Mouse (Mus musculus): Measurements from ENCODE around the gene Fcer2a.

The Fcer2a gene

DNA sequence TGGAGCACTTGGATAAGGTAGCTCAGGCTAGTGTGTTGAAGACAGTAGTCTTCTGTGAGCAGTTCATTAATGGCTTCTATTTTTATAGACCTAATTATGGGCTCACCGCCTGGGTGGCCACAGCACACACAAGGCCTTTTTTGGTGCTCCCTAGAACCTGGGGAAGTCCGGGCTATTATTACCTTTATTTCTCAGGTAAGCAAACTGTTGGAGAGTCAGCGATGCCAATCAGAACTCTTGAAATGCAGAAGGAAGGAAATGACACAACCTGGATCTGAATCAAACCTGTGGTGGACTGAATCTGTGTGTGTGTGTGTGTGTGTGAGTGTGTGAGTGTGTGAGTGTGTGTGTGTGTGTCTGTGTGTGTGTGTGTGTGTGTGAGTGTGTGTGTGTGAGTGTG lies at the start of gene Fcer2a:
Fcer2a (minus strand) TSS at position 55 of the 400 bp plus-strand sequence.
- DNase-seq (ENCODE audit: low spot score in 2 of 2): no peak

DNA sequence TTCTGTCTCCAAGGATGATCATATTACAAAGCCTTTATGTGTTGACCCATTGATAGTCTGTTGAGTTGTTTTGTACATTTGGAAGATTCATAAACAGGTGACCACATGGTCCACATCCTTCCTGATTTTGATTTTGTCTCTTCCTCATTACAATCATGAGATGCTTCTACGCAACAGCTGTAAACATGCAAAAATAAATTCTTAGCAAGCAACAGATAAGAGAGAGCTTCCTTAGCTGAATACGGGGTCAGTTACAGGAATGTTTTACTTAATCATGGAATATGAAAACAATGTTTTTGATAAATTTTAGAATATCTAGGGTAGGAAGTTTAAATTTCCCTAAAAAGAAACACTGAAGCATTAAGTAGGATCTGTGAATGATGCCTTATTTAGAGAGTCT lies 43.0 kb upstream of the Fcer2a start:
- no peak for DNase-seq (ENCODE audit: low spot score in 2 of 2)

DNA sequence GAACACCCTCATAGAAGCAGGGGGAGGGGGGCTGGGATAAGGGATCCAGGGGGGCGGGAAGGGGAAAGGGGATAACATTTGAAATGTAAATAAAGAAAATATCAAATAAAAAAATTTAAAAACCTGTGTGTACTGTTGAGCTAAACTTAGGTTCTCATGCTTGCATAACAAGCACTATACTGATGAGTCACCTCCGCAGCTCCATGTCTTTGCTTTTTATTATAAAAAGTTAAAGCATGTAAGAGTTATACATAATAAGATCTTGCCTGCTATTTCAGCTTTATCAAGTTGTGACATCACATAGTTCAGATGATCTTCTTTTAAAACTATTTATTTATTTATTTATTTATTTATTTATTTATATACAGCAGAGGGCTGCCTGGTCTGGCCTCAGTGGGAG lies 41.6 kb upstream of the Fcer2a start:
- DNase-seq (ENCODE audit: low spot score in 2 of 2): no peak

DNA sequence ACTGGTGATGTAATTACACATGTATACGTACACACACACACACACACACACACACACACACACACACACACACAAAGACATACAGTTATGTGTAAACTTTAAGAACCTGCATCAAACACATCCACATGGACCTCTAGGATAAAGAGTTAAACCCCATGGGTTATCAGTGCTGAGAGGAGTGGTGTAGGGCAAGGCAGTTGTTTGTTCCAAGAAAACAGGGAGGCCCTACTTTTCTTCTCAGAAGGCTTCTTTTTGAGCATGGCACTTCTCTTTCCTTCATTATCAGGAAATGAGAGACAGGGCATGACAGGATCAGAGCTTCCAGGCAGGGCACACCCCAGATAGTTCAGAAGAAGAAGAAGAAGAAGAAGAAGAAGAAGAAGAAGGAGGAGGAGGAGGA lies 40.1 kb upstream of the Fcer2a start:
- no peak for DNase-seq (ENCODE audit: low spot score in 2 of 2)

DNA sequence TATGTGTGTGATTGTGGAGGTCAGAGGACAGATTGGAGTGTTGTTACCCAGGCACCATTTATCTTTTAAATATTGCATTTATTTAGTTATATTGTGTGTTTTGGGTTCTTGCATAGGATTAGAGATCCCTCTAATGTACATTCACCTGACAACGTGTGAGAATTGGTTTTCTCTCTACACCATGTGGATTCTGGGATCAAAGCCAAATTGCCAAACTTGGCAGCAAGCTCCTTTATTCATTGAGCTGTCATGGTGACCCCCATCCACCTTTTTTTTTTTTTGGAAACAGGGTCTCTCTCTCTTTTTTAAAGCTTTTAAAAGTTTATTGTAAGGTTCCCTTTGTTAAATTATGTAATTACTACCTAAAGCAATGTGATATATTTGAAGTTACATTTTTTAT lies 27.1 kb upstream of the Fcer2a start:
- DNase-seq (ENCODE audit: low spot score in 2 of 2): no peak

DNA sequence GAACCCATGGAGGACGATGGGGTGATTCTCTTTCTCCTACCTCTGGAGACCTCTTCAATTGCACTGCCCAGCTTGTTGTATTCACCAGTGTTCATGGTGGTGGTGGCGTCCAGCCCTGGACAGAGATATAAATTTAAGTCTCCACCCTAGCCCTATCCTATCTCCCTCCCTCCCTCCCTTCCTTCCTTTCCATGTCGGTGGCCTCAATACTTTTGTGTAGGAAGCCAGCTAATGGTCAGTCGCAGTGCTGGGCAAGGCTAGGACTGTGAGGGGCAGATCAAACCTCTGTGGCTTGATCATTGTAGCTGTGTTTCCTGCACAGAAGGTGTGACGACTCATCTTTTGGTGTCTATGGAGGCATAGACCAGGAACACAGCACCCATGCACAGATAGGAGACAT lies 26.6 kb upstream of the Fcer2a start, which contains the start of gene Clec4g:
Clec4g (minus strand) TSS at position 101 of the 400 bp plus-strand sequence.
- no peak for DNase-seq (ENCODE audit: low spot score in 2 of 2)

DNA sequence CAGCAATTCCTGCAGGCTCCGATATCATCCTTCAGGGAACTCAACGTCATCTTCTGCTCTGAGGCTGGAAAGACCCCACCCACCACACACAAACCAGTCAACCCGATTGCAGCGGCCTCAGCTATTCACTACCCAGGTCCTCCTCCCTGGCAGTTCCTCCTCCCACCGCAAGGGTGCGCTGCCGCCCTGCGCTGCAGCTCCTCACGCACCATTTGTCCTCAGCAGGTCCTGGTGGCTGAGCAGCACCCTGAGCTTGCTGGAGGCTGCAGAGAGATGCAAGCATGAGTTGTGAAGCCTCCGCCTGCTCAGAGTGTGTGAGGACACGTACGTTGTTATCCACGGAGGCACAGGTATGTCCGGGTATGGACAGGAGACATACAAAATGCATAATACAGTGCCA lies 24.6 kb upstream of the Fcer2a start:
- DNase-seq (ENCODE audit: low spot score in 2 of 2): peak; percentile 51 to 62

DNA sequence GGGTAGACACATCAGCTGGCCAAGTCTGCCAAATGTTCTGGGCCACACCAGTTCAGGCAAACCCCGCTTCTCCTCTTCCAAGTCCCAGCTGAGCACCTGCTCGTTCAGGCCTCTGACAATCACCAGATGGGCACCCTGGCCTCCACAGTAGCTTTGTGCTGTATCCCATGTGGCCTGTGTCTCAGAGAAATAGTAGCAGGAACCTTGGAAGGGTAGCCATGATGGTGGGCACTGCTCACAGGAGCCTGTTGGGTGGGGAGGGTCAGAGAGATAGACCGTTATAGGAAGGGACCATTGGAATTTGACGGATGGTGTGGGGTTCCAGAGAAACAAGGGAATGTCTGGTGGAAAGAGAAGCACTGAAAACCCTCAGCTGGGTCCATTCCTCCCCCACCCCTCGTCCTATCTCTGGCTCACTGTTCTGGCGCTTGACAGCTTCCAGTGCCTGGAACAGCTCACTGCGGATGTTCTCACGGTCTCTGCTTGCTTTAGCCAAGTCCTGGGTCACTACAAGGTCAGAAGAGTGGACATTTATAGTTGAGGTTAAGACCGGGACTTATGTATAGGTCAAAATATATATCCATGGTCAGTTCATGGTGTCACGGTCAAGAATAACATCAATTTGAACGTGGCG lies 23.5 kb upstream of the Fcer2a start:
- no peak for DNase-seq (ENCODE audit: low spot score in 2 of 2)

DNA sequence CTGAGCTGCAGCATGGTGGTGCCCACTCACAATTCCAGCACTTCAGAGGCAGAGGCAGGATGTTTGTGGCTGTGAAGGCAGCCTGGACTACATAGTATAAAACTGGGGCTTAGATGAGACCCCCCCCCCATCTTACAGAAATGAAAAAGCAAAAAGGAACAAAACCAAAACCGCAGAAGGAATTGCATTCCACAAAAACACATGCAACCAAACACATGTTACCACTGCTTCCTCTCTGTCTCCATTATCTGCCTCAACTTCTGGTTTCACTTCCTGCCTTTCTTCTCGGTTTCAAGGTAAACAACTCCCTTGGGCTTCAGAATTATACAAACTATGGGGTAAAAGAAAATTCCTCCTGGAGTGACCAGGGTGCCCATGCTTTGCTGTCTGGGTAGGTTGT lies 17.7 kb upstream of the Fcer2a start:
- no peak for DNase-seq (ENCODE audit: low spot score in 2 of 2)

DNA sequence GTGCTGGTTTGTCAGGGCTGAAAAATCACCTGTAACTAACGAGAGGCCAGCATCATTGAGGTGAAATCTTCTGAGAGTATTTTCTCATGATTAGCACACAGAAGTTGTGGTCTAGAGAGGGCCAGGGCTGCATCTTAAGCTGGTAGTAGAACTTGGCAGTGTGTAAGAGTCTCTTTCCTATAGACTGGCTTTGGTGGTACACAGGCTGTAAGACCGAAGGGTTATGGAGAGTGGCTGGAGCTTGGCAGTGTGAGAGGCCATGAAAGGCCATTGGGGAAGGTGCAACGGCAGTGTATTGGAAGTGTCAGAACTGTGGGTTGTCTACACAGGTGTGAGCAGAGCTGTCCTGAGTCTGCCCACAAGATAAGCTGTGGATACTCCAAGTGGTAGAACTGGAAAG lies 16.3 kb upstream of the Fcer2a start:
- DNase-seq (ENCODE audit: low spot score in 2 of 2): no peak

DNA sequence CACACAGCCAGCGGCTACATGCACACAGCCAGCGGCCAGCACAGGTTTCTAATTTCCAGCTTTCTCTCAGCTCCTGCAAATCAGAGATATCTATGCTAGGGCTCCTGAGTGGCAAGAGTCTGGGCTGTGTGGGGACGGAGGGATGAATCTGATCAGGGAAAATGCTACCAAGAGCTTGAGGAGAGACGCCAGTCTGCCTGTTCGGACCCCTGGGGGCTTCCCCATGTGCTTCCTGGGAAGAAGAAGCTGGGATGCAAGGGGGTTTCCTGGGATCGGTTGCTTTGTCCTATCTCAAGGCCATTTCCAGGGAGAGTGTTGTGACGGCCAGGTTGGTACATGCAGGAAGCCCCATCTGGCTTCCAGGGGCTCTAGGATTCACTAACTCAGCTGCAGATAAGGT lies 13.6 kb upstream of the Fcer2a start:
- DNase-seq (ENCODE audit: low spot score in 2 of 2): no peak

DNA sequence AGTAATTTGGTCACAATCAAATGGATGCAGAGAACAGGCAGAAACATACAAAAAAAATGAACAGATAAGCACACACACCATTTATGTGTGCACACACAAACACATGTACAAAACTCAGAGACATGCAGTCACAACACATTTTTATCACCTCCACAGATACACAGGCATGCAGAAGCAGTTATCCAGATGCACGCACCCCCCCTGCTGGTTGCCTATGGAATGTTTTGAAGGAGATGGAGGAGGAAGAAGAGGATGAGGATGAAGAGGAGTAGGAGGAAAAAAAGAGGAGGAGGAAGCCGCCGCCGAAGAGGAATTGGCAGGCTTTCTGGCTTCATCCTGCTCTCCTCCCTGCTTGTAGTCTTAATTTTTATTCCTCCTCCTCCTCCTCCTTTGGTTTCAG lies 11.7 kb upstream of the Fcer2a start:
- no peak for DNase-seq (ENCODE audit: low spot score in 2 of 2)

DNA sequence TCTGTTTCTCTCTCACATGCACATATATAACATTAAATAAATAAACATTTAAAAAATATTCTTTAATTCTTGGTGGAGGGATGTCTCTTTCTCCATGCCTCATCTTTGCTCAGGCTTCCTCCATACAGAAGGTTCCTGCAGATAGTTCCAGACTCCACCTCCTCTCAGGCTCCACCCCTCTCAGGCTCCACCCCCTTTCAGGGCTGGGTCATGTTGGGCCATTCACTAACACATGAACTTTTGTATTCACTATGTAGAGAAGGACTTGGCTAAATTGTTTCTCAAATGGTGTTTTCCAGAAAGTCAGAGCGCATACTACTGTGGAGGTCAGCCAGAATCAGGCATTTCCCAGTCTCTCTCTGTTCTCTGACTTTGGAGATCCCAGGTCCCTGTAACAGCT lies 7.5 kb upstream of the Fcer2a start:
- no peak for DNase-seq (ENCODE audit: low spot score in 2 of 2)

DNA sequence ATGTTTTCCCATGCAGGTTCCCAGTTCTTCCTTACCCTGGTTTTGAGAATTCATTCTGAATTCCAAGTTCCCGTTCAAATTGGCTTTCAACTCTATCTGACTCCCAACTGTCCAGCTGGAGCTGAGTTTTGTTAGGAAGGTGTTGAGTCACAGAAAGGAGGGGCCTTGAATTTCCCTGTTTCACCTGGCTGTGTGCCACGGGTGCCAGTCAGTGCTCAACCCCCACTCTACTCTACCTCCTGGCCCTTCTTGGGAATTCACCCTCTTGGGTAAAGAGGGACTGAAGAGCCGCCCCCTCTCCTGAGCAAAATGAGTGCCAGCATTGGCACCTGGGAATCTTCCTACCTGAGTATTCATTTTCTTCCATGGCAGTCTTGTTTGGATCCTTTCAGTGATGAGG lies 3.2 kb downstream of the Fcer2a start:
- DNase-seq (ENCODE audit: low spot score in 2 of 2): no peak

DNA sequence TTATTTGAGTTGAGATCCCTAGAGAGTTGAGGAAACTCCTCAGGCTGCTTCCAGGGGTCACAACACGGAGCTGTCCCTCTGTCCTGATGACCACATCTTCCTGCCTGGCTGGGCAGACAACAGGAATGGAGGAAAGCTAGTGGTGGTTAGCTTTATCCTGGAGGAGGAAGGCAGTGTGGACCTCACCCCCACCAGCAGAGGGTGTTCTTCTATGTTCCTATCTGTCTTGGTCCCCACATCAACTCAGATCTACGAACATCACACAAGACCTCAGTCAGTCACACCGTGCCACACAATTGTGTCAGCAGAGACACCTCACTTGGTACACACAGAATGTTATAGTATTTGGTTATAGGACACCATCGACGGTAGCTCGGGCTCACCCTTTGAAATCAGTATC lies 6.4 kb downstream of the Fcer2a start:
- DNase-seq (ENCODE audit: low spot score in 2 of 2): no peak

DNA sequence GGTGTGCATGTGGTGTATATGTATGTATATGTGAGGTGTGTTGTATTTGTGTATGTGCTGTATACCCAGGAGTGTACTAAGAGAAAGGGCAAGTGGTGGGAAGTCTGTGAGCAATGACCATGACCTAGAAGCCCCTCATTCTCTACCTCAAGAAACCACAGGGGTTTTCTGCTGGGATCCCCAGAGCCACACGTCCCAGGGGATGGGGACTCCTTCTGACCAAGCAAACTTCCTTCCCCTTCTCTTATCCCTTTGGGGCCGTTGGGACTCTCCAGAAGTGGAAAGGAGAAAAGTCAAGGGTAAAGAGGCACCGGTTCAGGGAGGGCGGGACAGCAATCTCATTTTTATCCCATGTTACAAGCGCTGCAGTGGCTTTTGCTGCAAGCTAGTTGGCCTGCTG lies 8.6 kb downstream of the Fcer2a start:
- no peak for DNase-seq (ENCODE audit: low spot score in 2 of 2)

DNA sequence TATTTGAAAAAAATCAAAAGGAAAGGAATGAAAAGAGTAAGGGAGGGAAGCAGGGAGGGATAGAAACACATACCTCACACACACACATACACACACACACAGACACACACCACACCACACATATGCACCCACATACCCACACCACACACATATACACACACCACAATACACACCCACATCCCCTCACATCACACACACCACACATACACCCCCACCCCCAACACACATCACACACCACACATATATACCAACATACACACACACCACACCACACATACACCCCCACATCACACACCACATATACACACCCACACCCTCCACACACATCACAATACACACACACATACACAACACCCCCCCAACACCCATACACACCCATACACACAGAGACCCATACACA lies 9.4 kb downstream of the Fcer2a start:
- DNase-seq (ENCODE audit: low spot score in 2 of 2): no peak

DNA sequence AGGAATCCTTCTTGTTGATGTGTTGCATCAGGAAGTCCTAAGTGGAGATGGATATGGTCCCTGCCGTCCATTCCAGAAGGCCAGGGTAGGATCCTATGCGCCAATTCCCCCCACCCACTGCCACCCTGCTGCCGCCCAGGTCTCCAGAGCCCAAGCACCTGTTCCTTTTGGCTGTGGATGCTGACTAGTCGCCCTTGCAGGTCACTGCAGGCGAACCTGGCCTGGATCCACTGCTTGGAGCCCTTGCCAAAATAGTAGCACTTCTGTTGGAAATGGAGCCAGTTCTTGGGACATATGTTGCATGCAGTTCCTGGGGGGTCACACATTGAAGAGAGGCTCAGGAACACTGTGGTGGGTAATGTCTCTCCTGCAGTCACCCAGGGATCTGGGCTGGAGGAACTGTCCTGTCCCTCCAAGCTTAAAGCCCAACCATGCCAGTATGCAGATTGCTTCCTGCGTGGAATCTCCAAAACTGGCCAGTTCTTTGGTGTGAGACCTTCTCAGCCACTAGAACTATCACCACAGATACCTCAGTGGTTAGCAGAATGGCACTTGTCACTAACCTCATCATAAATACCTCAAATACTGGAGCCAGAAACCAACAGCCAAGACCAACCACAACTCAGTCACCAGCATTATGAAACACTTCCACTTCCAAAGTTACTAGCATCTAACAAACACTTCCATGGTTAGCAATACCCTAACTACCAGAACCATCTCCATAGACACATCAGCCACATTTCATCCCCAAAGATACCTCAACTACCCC lies 10.4 kb downstream of the Fcer2a start:
- no peak for DNase-seq (ENCODE audit: low spot score in 2 of 2)

DNA sequence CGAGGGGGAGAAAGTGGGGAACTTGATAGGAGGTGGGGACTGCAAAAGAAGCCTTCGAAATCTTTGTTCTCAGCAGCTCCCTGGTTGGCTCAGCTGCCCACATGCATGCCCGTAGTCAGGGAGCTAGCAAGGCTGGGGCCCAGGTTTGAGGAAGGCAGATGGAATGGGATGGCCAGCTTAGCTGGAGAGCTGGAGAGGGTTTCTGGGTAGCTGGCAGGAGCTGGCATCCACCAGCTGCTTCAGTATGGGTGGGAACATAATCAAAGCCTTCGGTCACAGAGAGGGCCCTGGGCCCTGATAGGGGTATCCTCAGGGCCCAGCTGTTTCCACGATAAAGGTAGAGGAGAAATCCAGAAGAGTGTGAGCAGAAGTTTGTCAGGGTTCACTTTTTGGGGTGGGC lies 11.5 kb downstream of the Fcer2a start:
- no peak for DNase-seq (ENCODE audit: low spot score in 2 of 2)

DNA sequence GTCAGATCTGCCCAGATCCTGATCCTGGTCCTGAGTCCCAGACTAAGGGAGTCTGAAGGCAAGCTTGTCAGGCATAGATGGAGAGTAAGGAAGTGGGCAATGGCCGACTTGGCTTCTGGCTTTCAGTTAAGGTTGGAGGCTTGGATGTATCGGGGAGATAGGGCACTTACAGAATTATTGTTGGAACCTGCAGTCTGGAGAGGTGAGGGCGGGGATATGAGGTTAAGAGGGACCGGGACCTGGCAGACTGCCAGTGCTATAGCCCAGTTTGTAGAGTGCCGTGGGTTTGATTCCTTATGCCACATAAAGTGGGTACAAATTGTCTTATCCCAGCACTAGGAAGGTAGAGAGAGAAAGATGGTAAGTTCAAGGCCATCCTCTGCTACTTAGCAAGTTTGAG lies 14.3 kb downstream of the Fcer2a start:
- DNase-seq (ENCODE audit: low spot score in 2 of 2): no peak

DNA sequence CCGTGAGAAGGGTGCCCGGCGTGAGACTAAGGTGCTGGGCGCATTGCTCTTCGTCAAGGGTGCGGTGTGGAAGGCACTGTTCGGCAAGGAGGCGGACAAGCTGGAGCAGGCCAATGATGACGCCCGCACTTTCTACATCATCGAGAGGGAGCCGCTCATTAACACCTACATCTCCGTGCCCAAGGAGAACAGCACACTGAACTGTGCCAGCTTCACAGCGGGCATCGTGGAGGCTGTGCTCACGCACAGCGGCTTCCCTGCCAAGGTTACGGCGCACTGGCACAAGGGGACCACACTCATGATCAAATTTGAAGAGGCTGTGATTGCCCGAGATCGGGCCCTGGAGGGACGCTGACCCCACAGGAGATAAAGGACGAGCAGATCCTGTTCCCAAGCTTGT lies 14.7 kb downstream of the Fcer2a start:
- no peak for DNase-seq (ENCODE audit: low spot score in 2 of 2)

DNA sequence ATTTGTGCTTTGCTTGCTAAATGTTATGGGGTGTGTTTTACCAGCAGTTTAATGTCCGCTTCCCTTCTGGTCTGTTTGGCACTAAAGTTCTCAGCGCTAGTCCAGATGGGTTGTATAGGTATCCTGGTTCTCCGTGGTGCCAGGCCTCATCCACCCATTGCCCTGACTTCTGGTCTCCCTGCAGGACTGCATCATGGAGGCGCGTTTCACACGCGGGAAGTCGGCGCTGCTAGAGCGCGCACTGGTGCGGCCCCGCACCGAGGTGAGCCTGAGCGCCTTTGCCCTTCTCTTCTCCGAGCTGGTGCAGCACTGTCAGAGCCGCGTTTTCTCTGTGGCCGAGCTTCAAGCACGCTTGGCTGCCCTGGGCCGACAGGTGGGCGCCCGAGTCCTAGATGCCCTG lies 15.1 kb downstream of the Fcer2a start:
- no peak for DNase-seq (ENCODE audit: low spot score in 2 of 2)

DNA sequence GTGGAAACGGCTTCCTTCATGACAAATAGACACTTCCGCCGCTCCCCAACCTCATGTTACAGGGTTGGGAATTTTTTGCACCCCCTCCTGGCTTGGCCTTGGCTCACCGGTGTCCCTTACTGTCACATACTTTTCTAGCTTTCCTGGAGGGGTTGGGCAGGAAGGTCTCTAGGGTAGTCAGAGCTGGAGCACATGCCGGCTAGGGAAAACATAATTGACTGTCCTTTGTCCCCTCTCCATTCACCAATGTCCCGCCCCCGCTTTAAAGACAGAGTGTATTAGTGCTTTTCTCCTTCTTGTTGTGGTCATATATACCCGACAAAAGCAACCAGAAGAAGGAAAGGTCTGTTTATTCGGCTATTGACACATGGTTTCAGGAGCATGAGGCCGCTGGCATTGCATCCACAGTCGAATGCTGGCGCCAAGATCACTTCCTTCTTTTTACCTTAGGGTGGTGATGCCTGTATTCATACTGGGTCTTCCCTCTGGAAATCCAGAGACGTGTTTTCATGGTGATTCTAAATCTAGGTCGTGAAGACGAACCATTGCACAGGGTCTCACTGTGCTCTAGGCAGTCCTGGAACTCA lies 16.9 kb downstream of the Fcer2a start:
- DNase-seq (ENCODE audit: low spot score in 2 of 2): peak in 1 of 2 experiments; percentile 15
